Mouse (Mus musculus): ENCODE measurements at regions not wholly inside any gene's neighbourhood (a gene's known extent, or its start where the extent isn't known, plus 50 kb on each side); places are given as distances from the start of the nearest gene placed in this dataset.
A peak's percentile ranks its signal among the peaks of the same experiment; 100 is the strongest.

DNA sequence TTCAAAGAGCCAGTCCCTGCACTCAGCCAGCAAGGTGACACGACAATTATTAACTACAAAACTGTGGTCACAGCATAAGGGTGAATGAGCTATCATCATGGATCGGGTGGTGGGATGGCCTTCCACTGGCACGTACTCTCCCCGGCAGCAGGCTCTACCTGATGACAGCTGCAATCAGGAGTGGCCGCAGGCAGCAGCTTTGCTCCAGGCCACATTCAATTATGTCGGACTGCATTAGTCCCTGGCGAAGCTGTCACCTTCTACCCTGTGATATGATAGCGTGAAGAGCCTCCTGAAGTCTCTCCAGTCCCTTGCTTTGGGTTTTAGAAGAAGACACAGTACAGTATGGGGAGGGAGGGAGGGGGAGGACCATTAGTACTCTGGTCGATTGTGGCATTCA, 141.4 kb upstream of the Tfap2d start:
- no peak overlapping the region for H3K27ac ChIP-seq
- no peak overlapping the region for H3K9ac ChIP-seq (ENCODE audit: low read depth, low read length)
- H3K4me2 ChIP-seq (ENCODE audit: low read length) = no peak overlapping the region
- no peak for TF ChIP-seq CTCF (IDR thresholded peaks at IDR 0.05; ENCODE audit: low read depth)
- H3K27me3 ChIP-seq (ENCODE audit: insufficient read depth, low read length) = no peaks in the 10 kb centered on the region
- no peaks in the 10 kb centered on the region for H3K9me3 ChIP-seq (replicated peaks; ENCODE audit: low read length)
- H3K4me1 ChIP-seq (replicated peaks; ENCODE audit: insufficient read depth, low read length) = no peaks in the 10 kb centered on the region
- no peaks in the 10 kb centered on the region for H3K36me3 ChIP-seq (ENCODE audit: insufficient read depth, low read length)
- ATAC-seq (replicated peaks; ENCODE audit: low FRiP score, low read depth) (no peak), DNase-seq (ENCODE audit: low spot score) (no peak)
- no peak overlapping the region for H3K4me3 ChIP-seq (replicated peaks; ENCODE audit: low read depth, low read length)
- WGBS = 56% methylated on average over 9 of the region's 9 CpGs

DNA sequence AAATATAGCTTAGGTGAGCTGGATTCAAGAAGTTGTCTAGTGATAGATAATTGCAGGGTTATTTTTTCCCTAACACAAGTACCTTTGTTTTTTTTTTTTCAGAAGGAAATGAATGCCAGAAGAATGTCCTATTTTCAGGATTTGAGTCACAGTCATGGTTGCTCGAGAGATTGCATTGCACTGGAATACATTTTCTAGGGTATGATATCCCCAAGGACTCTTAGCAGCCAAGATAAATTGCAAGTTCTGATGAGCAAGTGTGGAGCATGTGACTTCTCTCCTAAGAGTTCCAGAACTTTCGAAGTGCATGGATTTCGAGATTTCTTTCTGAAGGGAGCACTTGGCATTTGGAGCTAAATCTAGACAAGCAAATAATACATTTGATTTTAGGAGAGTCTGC, 140.9 kb upstream of the Tfap2d start:
- Histone ChIP-seq H3K9ac (ENCODE audit: low read depth, low read length) (no peak overlapping the region), H3K4me1 (replicated peaks; ENCODE audit: insufficient read depth, low read length) (no peaks in the 10 kb centered on the region), H3K9me3 (replicated peaks; ENCODE audit: low read length) (no peaks in the 10 kb centered on the region), H3K4me3 (replicated peaks; ENCODE audit: low read depth, low read length) (no peak overlapping the region), H3K27me3 (ENCODE audit: insufficient read depth, low read length) (no peaks in the 10 kb centered on the region), H3K4me2 (ENCODE audit: low read length) (no peak overlapping the region), H3K27ac (no peak overlapping the region), H3K36me3 (ENCODE audit: insufficient read depth, low read length) (no peaks in the 10 kb centered on the region)
- 76% methylated on average over 3 of the region's 3 CpGs for WGBS
- no peak for TF ChIP-seq CTCF (IDR thresholded peaks at IDR 0.05; ENCODE audit: low read depth)
- ATAC-seq (replicated peaks; ENCODE audit: low FRiP score, low read depth) = no peak
- DNase-seq (ENCODE audit: low spot score) = no peak

DNA sequence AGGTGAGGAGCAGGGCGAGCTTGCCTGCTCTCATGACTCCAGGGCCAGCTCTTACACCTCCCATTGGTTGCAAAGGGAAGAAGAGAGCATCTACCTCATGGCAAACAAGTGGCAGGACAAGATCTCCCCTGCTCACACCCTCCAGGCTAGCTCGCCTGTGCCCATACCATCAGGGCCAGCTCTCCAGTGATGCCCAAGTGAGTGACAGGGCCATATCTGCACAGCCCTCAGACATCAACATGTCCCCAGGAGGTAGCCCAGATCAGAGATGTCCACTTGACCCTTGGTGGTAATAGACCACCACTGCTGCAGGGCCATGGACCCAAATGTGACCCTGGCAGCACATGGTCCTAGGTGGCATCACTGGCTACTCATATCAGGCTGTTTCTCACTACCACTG, 133.9 kb upstream of the Tfap2d start:
- Histone ChIP-seq H3K9ac (ENCODE audit: low read depth, low read length) (no peak overlapping the region), H3K36me3 (ENCODE audit: insufficient read depth, low read length) (no peaks in the 10 kb centered on the region), H3K4me1 (replicated peaks; ENCODE audit: insufficient read depth, low read length) (no peaks in the 10 kb centered on the region), H3K4me2 (ENCODE audit: low read length) (no peak overlapping the region), H3K27ac (no peak overlapping the region), H3K27me3 (ENCODE audit: insufficient read depth, low read length) (no peaks in the 10 kb centered on the region), H3K9me3 (replicated peaks; ENCODE audit: low read length) (no peaks in the 10 kb centered on the region), H3K4me3 (replicated peaks; ENCODE audit: low read depth, low read length) (no peak overlapping the region)
- DNase-seq (ENCODE audit: low spot score) = no peak
- no peak for TF ChIP-seq CTCF (IDR thresholded peaks at IDR 0.05; ENCODE audit: low read depth)
- WGBS = 78% methylated on average over 2 of the region's 2 CpGs
- ATAC-seq (replicated peaks; ENCODE audit: low FRiP score, low read depth) = no peak

DNA sequence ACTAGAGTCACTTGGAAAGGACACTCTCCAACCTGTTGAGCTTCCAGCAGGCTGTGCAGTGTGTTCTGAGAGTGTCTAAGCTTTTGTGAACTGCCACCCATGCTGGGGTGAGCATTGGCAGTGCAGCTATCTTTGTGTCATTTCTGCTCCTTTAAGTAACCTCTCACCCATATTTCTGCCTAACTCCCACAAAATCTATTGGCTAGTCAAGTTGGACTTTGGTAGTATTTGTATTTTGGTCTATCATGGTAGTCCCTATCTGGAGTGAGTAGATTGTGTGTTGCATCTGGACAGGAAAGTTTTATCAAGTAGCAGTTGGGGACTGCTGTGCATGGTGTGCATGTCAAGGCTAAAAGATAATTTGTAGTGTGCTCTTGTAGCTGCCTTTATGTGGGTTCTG, 132.6 kb upstream of the Tfap2d start:
- ATAC-seq (replicated peaks; ENCODE audit: low FRiP score, low read depth) = no peak
- DNase-seq (ENCODE audit: low spot score) = no peak
- Histone ChIP-seq H3K4me1 (replicated peaks; ENCODE audit: insufficient read depth, low read length) (no peaks in the 10 kb centered on the region), H3K27ac (no peak overlapping the region), H3K9me3 (replicated peaks; ENCODE audit: low read length) (no peaks in the 10 kb centered on the region), H3K27me3 (ENCODE audit: insufficient read depth, low read length) (no peaks in the 10 kb centered on the region), H3K4me3 (replicated peaks; ENCODE audit: low read depth, low read length) (no peak overlapping the region), H3K4me2 (ENCODE audit: low read length) (no peak overlapping the region), H3K36me3 (ENCODE audit: insufficient read depth, low read length) (no peaks in the 10 kb centered on the region), H3K9ac (ENCODE audit: low read depth, low read length) (no peak overlapping the region)
- no peak for TF ChIP-seq CTCF (IDR thresholded peaks at IDR 0.05; ENCODE audit: low read depth)

DNA sequence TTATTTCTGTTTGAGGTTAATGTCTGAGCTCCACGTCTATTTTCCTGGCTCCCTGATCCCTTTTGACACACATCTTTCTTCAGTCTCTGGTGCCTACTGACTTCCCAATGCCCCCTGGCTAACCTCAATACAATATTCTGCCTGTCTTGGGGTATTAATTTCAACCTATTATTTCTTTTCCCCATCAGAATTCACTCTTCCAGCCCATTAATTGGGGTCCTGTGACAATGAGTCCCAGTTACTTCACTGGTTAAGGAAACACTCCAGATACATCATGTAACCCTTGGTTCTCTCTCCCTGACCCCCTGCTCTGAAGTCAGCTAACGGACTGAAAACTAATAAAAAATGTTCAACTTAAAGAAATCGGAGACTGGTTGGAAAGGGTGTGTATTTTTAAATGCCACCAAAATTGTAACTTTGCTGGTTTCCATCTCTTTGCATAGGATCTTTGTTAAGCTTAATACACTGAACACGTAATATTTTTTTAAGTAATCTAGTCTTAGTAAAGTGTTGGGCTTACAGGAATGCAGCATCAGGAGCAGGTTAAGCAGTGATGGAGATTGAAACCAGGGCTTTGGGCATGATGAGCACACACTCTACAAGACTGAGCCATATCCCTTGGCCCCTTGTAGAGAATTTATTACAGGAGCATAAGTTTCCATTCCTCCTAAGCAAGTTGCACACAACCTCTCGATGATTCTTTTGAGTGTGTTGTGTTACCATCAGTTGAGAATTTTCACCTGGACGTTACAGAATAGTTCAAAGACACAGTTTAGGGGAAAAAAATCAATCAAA, 128.8 kb upstream of the Tfap2d start:
- H3K36me3 ChIP-seq (ENCODE audit: insufficient read depth, low read length) = no peaks in the 10 kb centered on the region
- WGBS = 31% methylated on average over 6 of the region's 6 CpGs
- H3K4me3 ChIP-seq (replicated peaks; ENCODE audit: low read depth, low read length) = no peak overlapping the region
- no peak overlapping the region for H3K4me2 ChIP-seq (ENCODE audit: low read length)
- ATAC-seq (replicated peaks; ENCODE audit: low FRiP score, low read depth) (no peak), DNase-seq (ENCODE audit: low spot score) (peak; percentile 11)
- no peak overlapping the region for H3K9ac ChIP-seq (ENCODE audit: low read depth, low read length)
- TF ChIP-seq CTCF (IDR thresholded peaks at IDR 0.05; ENCODE audit: low read depth) = no peak
- H3K27ac ChIP-seq = no peak overlapping the region
- H3K9me3 ChIP-seq (replicated peaks; ENCODE audit: low read length) = no peaks in the 10 kb centered on the region
- no peaks in the 10 kb centered on the region for H3K4me1 ChIP-seq (replicated peaks; ENCODE audit: insufficient read depth, low read length)
- H3K27me3 ChIP-seq (ENCODE audit: insufficient read depth, low read length) = no peaks in the 10 kb centered on the region

- Histone ChIP-seq H3K27me3 (ENCODE audit: insufficient read depth, low read length) (no peaks in the 10 kb centered on the region), H3K4me3 (replicated peaks; ENCODE audit: low read depth, low read length) (no peak overlapping the region), H3K9ac (ENCODE audit: low read depth, low read length) (no peak overlapping the region), H3K36me3 (ENCODE audit: insufficient read depth, low read length) (no peaks in the 10 kb centered on the region), H3K9me3 (replicated peaks; ENCODE audit: low read length) (no peaks in the 10 kb centered on the region), H3K4me1 (replicated peaks; ENCODE audit: insufficient read depth, low read length) (no peaks in the 10 kb centered on the region), H3K27ac (no peak overlapping the region), H3K4me2 (ENCODE audit: low read length) (no peak overlapping the region)
- whole genome bisulfite sequencing = 38% methylated on average over 2 of the region's 2 CpGs
- ATAC-seq (replicated peaks; ENCODE audit: low FRiP score, low read depth) (no peak; the same call in 1 of the 2 replicates), DNase-seq (ENCODE audit: low spot score) (peak; percentile 31)
- no peak for TF ChIP-seq CTCF (IDR thresholded peaks at IDR 0.05; ENCODE audit: low read depth)
Observed at GRCm38 (mm10) chr1:18974860-18975439, 127.9 kb upstream of the Tfap2d start.
